Comparison of ENCODE assay signal across 14 mouse cellular contexts in the genomic region with DNA sequence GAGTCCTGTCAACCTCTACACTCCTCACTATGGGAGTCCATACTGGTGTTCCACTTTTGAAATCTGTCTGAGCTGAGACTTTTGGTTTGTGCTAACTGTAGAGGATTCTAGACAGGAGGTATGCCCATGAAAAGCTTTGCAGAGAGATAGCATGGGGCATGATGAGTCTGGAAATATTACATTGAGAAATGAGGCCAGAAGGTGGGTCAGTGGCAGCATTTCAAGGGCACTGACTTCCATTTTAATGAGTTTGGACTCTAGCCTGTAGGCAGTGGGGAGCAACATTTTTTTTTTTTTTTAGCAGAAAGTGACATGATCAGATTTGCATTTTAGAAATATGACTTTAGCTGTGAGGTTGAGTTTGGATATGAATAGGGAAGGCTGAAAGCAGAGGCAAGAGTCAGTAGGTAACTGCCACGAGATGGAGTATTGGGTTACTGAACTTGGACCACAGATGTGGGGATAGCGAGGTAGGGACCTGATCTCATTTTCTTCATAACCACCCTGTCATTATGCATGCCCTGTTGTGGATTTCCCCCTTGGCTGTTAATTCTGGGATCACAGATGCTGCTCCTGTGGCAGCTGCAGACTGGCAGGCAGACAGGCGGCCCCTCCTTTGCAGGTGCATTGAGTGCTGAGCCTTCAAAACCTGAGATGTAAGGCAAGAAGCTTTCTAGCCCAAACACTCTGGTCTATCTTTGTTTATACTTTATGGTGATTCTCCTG.
"Had no signal": no experiment of that assay in that cellular context is flagged by ENCODE, and none has a peak within 500 bp of the region (broad histone marks: within the 10 kb centered on the region; RNA-seq: fewer than 3 reads in every experiment).

No protein-coding gene starts in this region.

- DNase-seq: kidney, postnatal 10 days; kidney, postnatal 36 days; layer of hippocampus, postnatal 36 days; liver; lung, adult 18-20 months; lung, postnatal 10 days; lung, postnatal 36 days; retina, postnatal 1 day; right cerebral cortex, postnatal 25 days; spleen, adult 18-20 months; thymus, postnatal 25 days had no signal

- ATAC-seq: liver, embryonic 12.5 days; midbrain, embryonic 13.5 days; midbrain, embryonic 16.5 days had no signal
